Mouse (Mus musculus) kidney, adult 8-10 months (tissue): ENCODE results near the gene Sik3.
"Not testable (repeated sequence)": the region's sequence is repeated elsewhere in the genome, so short reads cannot be mapped to it uniquely, and the experiment has no call there.

Source experiments
- DNase-seq, 2 experiments: peaks; one replicate each; pipeline ENCODE4 v3.0.0; 2022

Gene Sik3

GRCm38 (mm10) chr9:46060249-46060648 lies 47.6 kb downstream of the Sik3 start:
- DNase-seq, result peak in 1 of 2 experiments; percentile 29

DNA sequence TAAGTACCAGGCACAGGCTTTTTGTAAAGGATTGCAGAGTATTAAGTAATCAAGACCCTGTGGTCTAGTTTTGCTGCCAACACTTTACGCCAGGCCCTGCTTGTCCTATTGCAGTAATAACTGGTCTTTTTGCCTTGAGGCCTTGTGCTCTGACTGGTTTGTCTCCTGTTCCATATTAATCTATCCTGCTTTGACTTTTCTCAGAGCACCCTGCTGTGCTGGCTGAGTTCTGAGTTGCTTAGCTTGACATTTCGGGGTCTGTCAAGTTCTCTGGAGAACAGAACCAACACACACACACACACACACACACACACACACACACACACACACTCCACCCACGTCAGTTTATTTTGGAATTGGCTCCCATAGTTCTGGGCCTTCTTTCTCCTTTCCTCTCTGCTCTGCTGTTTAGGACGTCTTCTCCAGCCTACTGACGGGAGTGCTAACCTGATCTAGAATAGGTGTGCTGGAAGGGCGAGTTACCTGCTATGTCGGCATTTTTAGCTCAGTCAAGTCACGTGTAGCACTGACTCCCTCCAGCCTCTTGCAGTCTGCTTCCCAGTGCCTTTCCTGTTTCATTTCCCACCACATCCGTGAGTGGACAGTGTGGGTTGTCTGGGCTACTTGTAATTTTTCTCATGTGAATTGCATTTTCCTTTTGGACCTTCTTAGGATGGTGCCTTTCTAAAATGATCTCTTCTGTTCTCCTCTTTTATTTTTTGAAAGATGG lies 49.2 kb downstream of the Sik3 start:
- peak; percentile 38 to 45 for DNase-seq

DNA sequence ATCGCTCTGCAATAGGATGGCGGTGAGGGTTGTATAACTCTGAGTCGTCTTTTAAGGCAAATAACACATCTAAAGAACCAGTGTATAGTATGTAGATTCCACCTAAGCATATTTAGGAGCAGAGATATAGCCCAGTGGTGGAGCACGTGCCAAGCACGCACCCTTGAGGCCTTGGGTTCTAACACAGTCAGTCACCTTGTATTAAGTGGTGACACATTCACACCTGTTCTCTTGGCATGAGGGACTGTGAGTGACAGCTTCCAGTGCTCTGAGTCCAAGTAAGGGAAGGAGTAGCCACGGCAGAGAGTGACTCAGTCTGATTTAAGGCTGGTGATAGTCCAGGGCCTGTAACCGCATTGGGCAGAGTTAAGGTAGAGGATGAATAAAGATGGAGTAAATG lies 51.7 kb downstream of the Sik3 start:
- DNase-seq, result no peak

GRCm38 (mm10) chr9:46066711-46067110 lies 54.1 kb downstream of the Sik3 start:
- no peak for DNase-seq

- DNase-seq, result no peak
These were observed 55.1 kb downstream of the Sik3 start for GRCm38 (mm10) chr9:46067691-46068090.

GRCm38 (mm10) chr9:46069013-46069412 lies 56.4 kb downstream of the Sik3 start:
- peak in 1 of 2 experiments; percentile 45 for DNase-seq

GRCm38 (mm10) chr9:46072101-46072835 lies 59.6 kb downstream of the Sik3 start:
- no peak for DNase-seq

DNA sequence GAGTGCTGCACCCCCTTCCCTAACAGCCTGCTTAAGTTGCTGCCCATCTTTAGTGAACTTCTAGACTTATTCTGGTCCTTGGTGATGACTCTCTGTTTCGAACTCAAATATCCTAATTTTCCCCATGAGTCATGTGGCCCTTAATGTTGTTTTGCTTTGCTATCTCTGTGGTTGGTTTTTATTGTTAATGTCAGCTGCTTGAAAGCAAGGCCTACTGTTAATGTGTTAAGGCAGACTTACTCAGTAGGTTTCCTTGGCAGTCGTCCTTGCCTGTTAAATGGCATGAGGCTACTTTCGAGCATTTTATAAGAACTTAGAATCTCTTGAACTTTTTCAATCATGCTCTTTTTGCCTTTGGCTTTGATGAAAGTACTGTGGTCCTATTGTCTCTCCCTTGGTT lies 60.8 kb downstream of the Sik3 start:
- DNase-seq, result no peak

DNA sequence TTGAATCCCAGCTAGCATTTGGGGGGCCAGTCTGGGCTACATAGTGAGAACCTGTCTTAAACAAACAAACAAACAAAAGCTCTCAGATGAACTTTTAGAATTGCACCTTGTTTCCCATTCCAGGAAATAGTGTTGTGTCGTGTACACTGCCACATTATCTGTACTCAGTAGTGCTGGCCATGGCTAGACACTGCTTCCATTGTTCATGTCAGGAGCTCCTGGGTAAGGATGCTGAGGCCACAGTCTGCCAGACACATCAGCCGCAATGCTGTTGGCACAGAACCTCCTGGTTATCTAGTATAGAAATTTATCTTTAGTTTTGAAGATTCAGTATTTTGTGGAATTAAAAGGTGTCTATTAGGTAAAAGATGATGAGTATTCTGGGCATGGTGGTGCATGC lies 63.0 kb downstream of the Sik3 start:
- DNase-seq, result no peak

DNA sequence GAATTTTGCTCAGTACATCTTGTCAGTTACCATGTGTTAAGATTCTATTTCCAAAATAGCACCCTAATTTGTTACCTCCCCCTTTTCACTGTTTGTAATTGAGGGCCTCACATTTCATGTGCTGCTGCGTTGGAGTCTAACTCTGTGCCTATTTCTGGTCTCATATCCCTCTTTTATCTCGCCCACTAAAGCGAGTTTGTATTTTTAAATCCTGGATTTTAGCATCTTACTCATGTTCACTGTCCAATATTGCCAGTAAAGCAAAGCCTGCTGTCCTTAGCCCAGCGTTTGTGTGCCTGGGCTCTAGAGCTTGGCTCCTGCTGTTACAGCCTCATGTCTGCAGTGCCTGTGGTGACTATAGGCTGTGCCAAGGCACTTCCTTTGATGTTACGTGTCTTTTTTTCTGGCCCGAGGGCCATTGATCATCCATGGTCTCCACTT lies 69.8 kb downstream of the Sik3 start:
- DNase-seq, result no peak

DNA sequence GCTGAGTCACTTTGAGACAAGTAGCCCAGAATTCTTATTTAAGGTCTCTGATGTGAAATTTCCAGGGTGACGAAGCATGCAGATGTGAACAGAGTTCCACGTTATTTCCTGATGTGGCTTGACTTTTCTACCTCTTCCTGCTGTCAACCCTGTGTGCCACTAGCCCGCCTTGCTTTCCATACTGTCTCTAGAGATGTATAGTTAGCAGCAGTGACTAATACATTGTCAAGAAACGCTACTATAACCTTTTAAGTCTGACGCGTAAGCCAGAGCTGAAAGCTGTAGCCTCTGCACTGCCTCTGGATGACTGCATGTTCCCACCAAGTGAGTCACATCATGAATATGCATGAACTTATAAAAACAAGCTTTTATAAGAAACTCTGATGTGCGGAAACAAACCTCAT lies 70.9 kb downstream of the Sik3 start:
- no peak for DNase-seq

DNA sequence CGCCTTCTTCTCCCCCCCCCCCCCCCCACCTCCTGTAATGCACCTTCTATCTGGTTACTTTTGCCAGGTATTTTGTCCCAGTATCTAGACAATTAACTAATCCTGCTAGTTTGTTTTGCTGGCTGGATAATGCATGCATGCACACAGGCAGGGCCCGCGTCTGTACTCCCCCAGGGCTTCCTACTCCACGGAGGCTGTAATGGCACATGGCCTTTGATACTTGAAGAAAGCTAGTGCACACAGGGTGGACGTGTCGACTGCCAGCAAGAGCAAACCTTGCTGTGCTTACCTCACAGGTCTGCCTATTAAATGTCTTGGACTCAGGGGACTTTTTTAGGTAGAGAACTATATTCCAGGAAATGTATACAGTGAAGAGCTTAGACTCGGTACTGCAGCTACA lies 73.3 kb downstream of the Sik3 start:
- peak; percentile 61 to 66 for DNase-seq

DNA sequence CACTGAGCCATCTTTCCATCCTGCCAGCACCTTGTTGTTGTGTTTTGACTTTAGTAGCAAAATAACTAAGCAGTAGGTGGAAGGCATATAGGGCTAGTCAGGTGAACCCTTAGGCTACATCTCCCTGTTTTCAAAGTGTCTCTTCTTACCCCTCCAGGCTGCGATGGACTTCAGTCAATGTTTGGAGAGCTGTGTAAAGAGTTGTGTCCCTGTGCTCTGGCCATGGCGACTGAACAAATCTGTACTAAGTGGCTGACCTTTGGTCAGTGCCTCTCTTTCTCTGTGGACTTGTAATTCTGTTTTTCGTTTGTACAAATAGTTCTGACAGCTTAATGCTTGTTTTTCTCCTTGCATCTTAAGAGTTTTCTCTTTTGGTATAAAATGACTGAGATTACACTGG lies 74.2 kb downstream of the Sik3 start:
- peak; percentile 43 to 57 for DNase-seq

DNA sequence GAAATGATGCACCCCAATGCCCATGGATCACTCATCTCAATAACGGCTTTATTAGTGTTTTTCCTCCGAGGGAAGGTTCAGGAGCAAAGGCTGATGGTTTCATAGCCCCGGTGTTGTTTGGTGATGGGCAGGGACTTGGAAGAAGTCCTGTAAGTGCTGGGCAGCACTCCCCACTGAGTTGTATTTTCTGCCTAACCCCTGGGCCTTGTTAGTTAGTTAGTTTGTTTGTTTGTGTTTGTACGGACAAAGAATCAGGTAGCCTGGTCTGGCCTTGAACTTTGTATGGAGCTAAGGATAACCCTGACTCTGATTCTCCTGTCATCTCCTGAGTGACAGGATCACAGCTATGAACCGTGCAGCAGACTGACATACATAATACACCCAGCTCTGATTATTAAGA lies 74.8 kb downstream of the Sik3 start:
- DNase-seq, result no peak

- no peak for DNase-seq
These were observed 76.1 kb downstream of the Sik3 start for GRCm38 (mm10) chr9:46088722-46089121.

GRCm38 (mm10) chr9:46090066-46090465 lies 77.4 kb downstream of the Sik3 start:
- DNase-seq, result no peak

GRCm38 (mm10) chr9:46091157-46091556 lies 78.5 kb downstream of the Sik3 start:
- not testable (repeated sequence) for DNase-seq

DNA sequence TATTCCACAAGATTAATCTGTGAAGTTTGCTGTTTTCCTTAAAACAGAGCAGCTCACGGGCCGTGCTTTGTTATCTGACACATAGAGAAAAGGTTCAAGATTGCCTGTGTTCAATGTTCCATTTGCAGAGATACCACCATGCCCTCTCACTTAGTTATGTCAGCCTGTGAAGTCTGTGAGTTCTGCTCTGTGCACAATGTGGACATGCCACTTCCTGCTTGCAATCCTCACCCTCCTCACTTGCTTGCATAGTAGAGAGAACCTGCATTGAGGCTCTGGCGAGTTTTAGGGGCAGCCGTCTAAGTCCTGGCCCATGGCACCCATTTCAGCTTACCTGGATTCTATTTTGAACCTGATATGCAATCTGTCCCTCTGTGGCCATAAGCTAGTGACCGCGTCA lies 80.0 kb downstream of the Sik3 start:
- DNase-seq, result no peak

DNA sequence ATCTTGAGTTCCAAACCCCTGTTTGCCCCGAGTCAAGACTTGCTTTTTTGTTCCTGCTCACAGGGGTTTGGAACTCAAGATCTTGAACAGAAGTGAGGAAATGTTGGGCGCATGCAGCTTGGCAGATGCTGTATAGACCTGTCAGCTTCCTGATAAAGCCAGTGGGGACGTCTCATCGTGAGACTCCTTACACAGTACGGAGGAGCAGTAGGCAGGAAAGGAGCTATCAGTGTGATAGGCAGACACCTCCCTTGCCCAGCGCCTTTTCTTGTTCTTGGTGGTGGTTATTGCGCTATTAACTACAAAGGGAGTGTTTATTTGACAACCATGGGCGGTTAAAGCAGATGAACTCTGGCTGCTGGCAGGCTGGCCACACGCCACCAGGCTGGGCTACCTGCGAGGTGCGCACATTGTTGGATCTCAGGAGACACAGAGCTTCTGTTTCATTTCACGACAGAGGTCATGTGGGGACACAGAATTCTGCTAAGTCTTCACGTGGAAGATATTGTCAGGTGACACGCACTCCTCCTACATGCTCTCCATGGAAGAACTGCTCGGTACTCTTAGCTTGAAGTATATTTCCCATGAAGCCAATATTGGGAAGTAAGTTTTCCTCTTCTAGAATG lies 85.9 kb downstream of the Sik3 start:
- peak; percentile 55 for DNase-seq

DNA sequence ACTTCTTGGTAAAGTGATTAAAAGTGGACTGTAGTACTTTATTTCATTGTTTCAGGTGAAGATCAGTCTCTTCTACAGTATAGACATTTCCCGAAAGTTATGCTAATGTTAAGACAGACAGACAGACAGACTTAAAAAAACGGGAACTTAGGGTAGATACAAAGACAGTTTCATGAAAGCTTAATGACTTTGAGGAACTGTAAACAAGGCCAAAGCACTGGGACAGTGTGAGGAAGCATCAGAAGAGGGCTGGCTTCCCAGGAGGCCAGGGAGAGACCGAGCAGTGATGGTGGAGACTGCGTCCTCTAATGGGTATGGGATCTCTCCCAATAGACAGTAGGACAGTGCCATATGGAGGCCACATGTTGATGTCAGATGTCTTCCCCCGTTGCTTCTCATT lies 86.5 kb downstream of the Sik3 start:
- no peak for DNase-seq

GRCm38 (mm10) chr9:46103154-46103553 lies 90.5 kb downstream of the Sik3 start:
- DNase-seq, result peak; percentile 55 to 78

DNA sequence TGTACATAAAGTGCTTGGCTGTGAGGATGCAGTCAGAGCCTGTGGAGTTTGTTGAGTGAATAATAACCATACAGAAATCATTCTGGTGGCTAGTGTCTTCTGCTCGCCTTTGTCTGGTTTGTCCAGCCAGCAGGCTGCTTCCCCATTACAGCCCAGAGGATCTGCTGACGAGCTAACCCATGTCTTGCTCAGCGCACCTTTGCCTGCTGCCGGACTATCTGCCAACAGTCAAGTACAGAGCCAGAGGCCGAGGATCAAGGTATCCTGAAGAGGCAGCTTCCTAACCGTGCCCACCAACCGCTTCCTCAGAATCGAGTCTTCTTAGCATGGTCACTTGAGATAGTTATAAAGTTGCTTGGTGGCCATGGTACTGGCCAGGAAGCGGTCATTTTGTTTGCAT lies 93.5 kb downstream of the Sik3 start:
- no peak for DNase-seq

- DNase-seq, result peak in 1 of 2 experiments; percentile 45
These were observed 98.0 kb downstream of the Sik3 start for GRCm38 (mm10) chr9:46110648-46111047.

DNA sequence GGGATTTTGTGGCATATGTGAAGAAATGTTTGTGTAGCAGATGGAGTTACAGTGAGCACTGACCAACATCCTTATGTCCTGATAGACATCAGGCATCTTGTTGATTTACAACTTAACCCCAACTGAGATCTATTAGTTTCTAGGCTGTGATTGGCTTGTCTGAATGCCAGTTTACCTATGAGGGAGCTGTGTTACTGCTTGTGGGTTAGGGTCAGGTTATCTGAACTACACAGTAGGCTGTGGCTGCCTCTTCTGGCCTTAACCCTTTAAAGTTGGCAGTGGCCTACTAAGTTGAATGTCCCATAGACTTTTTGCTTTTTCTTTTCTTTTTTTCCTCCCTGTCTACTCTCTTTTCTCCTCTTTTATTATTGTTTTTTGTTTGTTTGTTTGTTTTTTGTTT lies 98.7 kb downstream of the Sik3 start:
- DNase-seq, result no peak
